Mouse (Mus musculus) MEL (cell line): ENCODE results near the gene Gm29776. TPM values are rescaled to one million over a fixed set of nuclear protein-coding genes. Genes with fewer than 3 reads are reported as not detected.

Experiments used
- DNase-seq: peaks from one replicate; pipeline ENCODE4 v3.0.0; 2011; ENCODE audit warnings: low read depth, low spot score
- H3K27ac ChIP-seq: 2 replicates; pipeline ENCODE4 v1.5.1; 2012; ENCODE audit warnings: low read depth, mild to moderate bottlenecking, control low read depth, low read length, moderate library complexity; ENCODE audit not compliant: control insufficient read depth
- H3K27me3 ChIP-seq, 2 experiments: fragments of 150-350 bp in 1 of 2; sonication (generic) in 1 of 2; 2 replicates each; pipeline ENCODE4 v1.6.1; 2012; ENCODE audit warnings: low read length in 2 of 2, mild to moderate bottlenecking in 2 of 2, improper control_type of control experiment in 1 of 2, moderate library complexity in 1 of 2; ENCODE audit not compliant: insufficient read depth in 2 of 2, control insufficient read depth in 1 of 2
- H3K36me3 ChIP-seq, 2 experiments: 2 replicates each; pipeline ENCODE4 v1.6.1; 2012 to 2014; ENCODE audit warnings: low read length in 2 of 2, improper control_type of control experiment in 1 of 2, inconsistent platforms in 1 of 2, mild to moderate bottlenecking in 1 of 2; ENCODE audit not compliant: insufficient read depth in 2 of 2, control insufficient read depth in 1 of 2
- H3K4me1 ChIP-seq, 2 experiments: fragments of 150-350 bp in 1 of 2; sonication (generic) in 1 of 2; 2 replicates each; pipeline ENCODE4 v1.6.1; 2012; ENCODE audit warnings: low read length in 2 of 2, improper control_type of control experiment in 1 of 2, mild to moderate bottlenecking in 1 of 2; ENCODE audit not compliant: insufficient read depth in 2 of 2, control insufficient read depth in 1 of 2
- H3K4me3 ChIP-seq, 2 experiments: fragments of 150-350 bp in 1 of 2; sonication (generic) in 1 of 2; 2 replicates each; pipeline ENCODE4 v1.5.1; 2012; ENCODE audit warnings: low read depth in 2 of 2, low read length in 2 of 2, mild to moderate bottlenecking in 2 of 2, moderate library complexity in 2 of 2, control low read depth in 1 of 2, improper control_type of control experiment in 1 of 2; ENCODE audit not compliant: control insufficient read depth in 1 of 2, insufficient read depth in 1 of 2
- H3K79me2 ChIP-seq: 2 replicates; pipeline ENCODE4 v1.6.1; 2012; ENCODE audit warnings: mild to moderate bottlenecking, low read length, moderate library complexity; ENCODE audit not compliant: control insufficient read depth, poor library complexity, insufficient read depth
- H3K9ac ChIP-seq: 2 replicates; pipeline ENCODE4 v1.6.1; 2012; ENCODE audit warnings: low read depth, mild to moderate bottlenecking, control low read depth, low read length, moderate library complexity; ENCODE audit not compliant: control insufficient read depth, poor library complexity, severe bottlenecking
- H3K9me3 ChIP-seq: fragments of 150-350 bp; sonication (generic); replicated peaks from 2 replicates; pipeline ENCODE4 v1.6.1; 2012; ENCODE audit warnings: mild to moderate bottlenecking, low read length, improper control_type of control experiment, moderate library complexity; ENCODE audit not compliant: insufficient read depth
- BHLHE40 ChIP-seq: IDR thresholded peaks from 2 replicates; pipeline ENCODE4 v1.6.1; 2012; ENCODE audit warnings: low read depth, mild to moderate bottlenecking, inconsistent platforms, low read length, improper control_type of control experiment, borderline replicate concordance
- CHD1 ChIP-seq: IDR thresholded peaks from 2 replicates; pipeline ENCODE4 v1.6.1; 2012; ENCODE audit warnings: low read depth, mild to moderate bottlenecking, inconsistent platforms, low read length, improper control_type of control experiment
- CHD2 ChIP-seq: IDR thresholded peaks from 2 replicates; pipeline ENCODE4 v1.6.1; 2011; ENCODE audit warnings: low read length, improper control_type of control experiment
- E2F4 ChIP-seq: IDR thresholded peaks from 2 replicates; pipeline ENCODE4 v1.6.1; 2011; ENCODE audit warnings: low read depth, low read length, improper control_type of control experiment, borderline replicate concordance
- GABPA ChIP-seq: IDR thresholded peaks from 2 replicates; pipeline ENCODE4 v1.6.1; 2012; ENCODE audit warnings: low read depth, mild to moderate bottlenecking, inconsistent platforms, low read length, improper control_type of control experiment, moderate library complexity
- JUND ChIP-seq: IDR thresholded peaks from 2 replicates; pipeline ENCODE4 v1.6.1; 2011; ENCODE audit warnings: low read depth, mild to moderate bottlenecking, improper control_type of control experiment, low read length
- MAFK ChIP-seq: IDR thresholded peaks from 2 replicates; pipeline ENCODE4 v1.6.1; 2011; ENCODE audit warnings: low read depth, mild to moderate bottlenecking, low read length, improper control_type of control experiment, borderline replicate concordance
- MAZ ChIP-seq: IDR thresholded peaks from 2 replicates; pipeline ENCODE4 v1.6.1; 2012; ENCODE audit warnings: low read depth, mild to moderate bottlenecking, inconsistent platforms, low read length, improper control_type of control experiment
- MEF2A ChIP-seq: IDR thresholded peaks from 2 replicates; pipeline ENCODE4 v1.6.1; 2014; ENCODE audit warnings: low read depth, mild to moderate bottlenecking, inconsistent platforms, low read length, improper control_type of control experiment; ENCODE audit not compliant: poor library complexity, insufficient replicate concordance, severe bottlenecking; ENCODE audit errors: extremely low read depth
- MXI1 ChIP-seq: IDR thresholded peaks from 2 replicates; pipeline ENCODE4 v1.6.1; 2011; ENCODE audit warnings: mild to moderate bottlenecking, low read depth, low read length, improper control_type of control experiment
- MYB ChIP-seq: IDR thresholded peaks from 2 replicates; pipeline ENCODE4 v1.6.1; 2011; ENCODE audit warnings: mild to moderate bottlenecking, low read depth, low read length, improper control_type of control experiment
- MYC ChIP-seq: IDR thresholded peaks from 2 replicates; pipeline ENCODE4 v1.6.1; 2011; ENCODE audit warnings: low read depth, mild to moderate bottlenecking, low read length, improper control_type of control experiment, moderate library complexity
- NELFE ChIP-seq: IDR thresholded peaks from 2 replicates; pipeline ENCODE4 v1.6.1; 2011; ENCODE audit warnings: low read depth, low read length, improper control_type of control experiment
- NRF1 ChIP-seq: IDR thresholded peaks from 2 replicates; pipeline ENCODE4 v1.6.1; 2014; ENCODE audit warnings: low read depth, mild to moderate bottlenecking, inconsistent platforms, low read length, improper control_type of control experiment, moderate library complexity; ENCODE audit not compliant: poor library complexity, insufficient read depth, severe bottlenecking
- POLR2AphosphoS2 ChIP-seq: IDR thresholded peaks from 2 replicates; pipeline ENCODE4 v1.6.1; 2011; ENCODE audit warnings: low read length, improper control_type of control experiment
- SIN3A ChIP-seq: IDR thresholded peaks from 2 replicates; pipeline ENCODE4 v1.6.1; 2012; ENCODE audit warnings: low read length, improper control_type of control experiment, inconsistent platforms
- SMC3 ChIP-seq: IDR thresholded peaks from 2 replicates; pipeline ENCODE4 v1.6.1; 2011; ENCODE audit warnings: low read depth, low read length, improper control_type of control experiment
- TAL1 ChIP-seq: IDR thresholded peaks from 2 replicates; pipeline ENCODE4 v1.6.1; 2012; ENCODE audit warnings: mild to moderate bottlenecking, inconsistent platforms, low read length, moderate library complexity, mixed read lengths
- TBP ChIP-seq: IDR thresholded peaks from 2 replicates; pipeline ENCODE4 v1.8.0; 2011; ENCODE audit warnings: low read depth, low read length, improper control_type of control experiment
- UBTF ChIP-seq: IDR thresholded peaks from 2 replicates; pipeline ENCODE4 v1.6.1; 2012; ENCODE audit warnings: low read depth, mild to moderate bottlenecking, inconsistent platforms, low read length, improper control_type of control experiment, moderate library complexity, borderline replicate concordance; ENCODE audit not compliant: insufficient read depth
- ZC3H11A ChIP-seq: IDR thresholded peaks from 2 replicates; pipeline ENCODE4 v1.6.1; 2012; ENCODE audit warnings: low read depth, mild to moderate bottlenecking, inconsistent platforms, low read length, improper control_type of control experiment
- ZKSCAN1 ChIP-seq: IDR thresholded peaks from 2 replicates; pipeline ENCODE4 v1.6.1; 2012; ENCODE audit warnings: low read depth, mild to moderate bottlenecking, inconsistent platforms, low read length, improper control_type of control experiment, moderate library complexity
- ZMIZ1 ChIP-seq: IDR thresholded peaks from 2 replicates; pipeline ENCODE4 v1.6.1; 2012; ENCODE audit warnings: low read depth, mild to moderate bottlenecking, inconsistent platforms, low read length, improper control_type of control experiment, moderate library complexity
- polyA plus RNA-seq, 2 experiments: library from polyadenylated mRNA; stranded (reverse) in 1 of 2; unstranded in 1 of 2; fragments of >175 nt in 1 of 2; fragments of >200 nt in 1 of 2; gene quantifications; 2 replicates each; pipeline versions ENCODE4 v1.2.1 to v1.2.4; 2012; ENCODE audit warnings: low replicate concordance in 2 of 2, low read depth in 1 of 2; ENCODE audit not compliant: insufficient read length in 2 of 2, insufficient read depth in 1 of 2, missing spikeins in 1 of 2
- total RNA-seq: library from RNA; depleted of rRNA; stranded (reverse); fragments of 300-350 nt; gene quantifications from 2 replicates; pipeline ENCODE4 v1.2.3, GENCODE M21; 2012

Gm29776 gene
- total and polyA plus RNA-seq, 3 experiments, result not detected

DNA sequence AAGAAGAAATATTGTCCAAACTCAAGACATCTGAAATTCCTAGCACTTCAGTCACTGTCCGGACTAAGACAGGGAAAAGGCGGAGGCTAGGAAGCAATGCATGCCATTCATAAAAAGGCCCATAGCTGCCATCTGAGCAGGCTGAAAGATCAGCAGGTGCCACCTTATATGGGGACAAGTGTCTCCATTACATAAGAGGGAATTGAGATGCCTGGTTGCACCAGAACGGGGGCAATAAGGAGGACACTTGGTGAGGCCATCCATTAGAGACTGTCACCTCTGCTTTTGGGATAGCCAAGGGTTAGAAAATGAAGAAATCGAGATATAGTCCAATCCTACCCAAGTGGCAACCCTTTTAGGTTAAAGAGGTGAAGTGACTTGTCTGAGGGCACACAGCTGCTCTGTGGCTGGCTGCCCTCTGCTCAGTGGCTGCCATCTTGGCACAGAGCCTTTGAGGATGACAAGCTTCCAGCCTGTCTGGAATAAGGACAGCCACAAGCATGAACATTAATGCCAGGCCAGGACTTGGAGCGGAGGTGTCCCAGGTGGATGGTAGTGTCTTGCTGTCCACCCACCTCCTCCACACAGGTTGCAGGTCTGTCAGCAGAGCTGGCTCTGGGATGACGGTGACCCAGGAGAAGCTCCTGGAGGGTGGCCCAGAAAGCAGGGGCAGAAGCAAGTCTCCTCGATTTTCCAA, 22.2 kb upstream of the Gm29776 start:
- H3K4me3 ChIP-seq, result no peak overlapping the region

DNA sequence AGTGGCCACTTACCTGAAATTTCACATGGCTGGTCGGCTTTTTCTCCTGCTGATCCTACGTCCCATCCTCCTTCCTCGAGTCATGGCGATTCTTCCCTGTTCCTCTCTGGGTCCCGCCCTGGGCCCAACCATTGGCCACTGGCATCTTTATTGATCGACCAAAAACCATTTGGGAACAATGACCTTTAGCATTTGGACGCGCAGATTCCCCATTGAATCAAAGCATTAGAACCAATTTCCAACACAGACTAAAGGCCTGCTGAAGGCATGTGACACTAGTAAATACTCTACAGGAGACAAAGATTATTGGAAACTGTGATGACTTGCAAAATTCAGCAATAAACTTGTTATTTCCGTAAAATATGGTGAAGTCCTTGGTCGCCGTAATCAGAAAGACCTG, 21.4 kb upstream of the Gm29776 start:
- H3K36me3 ChIP-seq, result 0 out of 4 replicates have a peak, but pooled peaks cover 0 to 2% of the 10 kb centered on the region in 2 experiments
- H3K79me2 ChIP-seq, result no peaks in the 10 kb centered on the region
- no peaks in the 10 kb centered on the region for H3K9me3 ChIP-seq
- peaks cover 0 to 15% of the 10 kb centered on the region in 2 experiments; a peak in 2 of 4 replicates for H3K4me1 ChIP-seq
- H3K27me3 ChIP-seq, result no peaks in the 10 kb centered on the region
- TF ChIP-seq E2F4 (no peak), MEF2A (no peak), ZC3H11A (no peak), MYC (no peak), NRF1 (no peak), MYB (no peak), POLR2AphosphoS2 (no peak), NELFE (no peak), BHLHE40 (no peak), GABPA (no peak)
- no peak for DNase-seq
- no peak overlapping the region for H3K4me3 ChIP-seq
- no peak overlapping the region for H3K27ac ChIP-seq
- no peak overlapping the region for H3K9ac ChIP-seq

More for the DNA sequence above, 22.2 kb upstream of the Gm29776 start:
- Histone ChIP-seq H3K4me1 (peaks cover 0 to 18% of the 10 kb centered on the region in 2 experiments; a peak in 2 of 4 replicates), H3K27me3 (no peaks in the 10 kb centered on the region), H3K36me3 (no peaks in the 10 kb centered on the region), H3K9ac (no peak overlapping the region), H3K27ac (no peak overlapping the region), H3K9me3 (no peaks in the 10 kb centered on the region), H3K79me2 (no peaks in the 10 kb centered on the region)
- no peak for DNase-seq
- TF ChIP-seq TBP, result no peak
- TF ChIP-seq TAL1, result no peak
- no peak for TF ChIP-seq SIN3A
- no peak for TF ChIP-seq UBTF
- TF ChIP-seq NRF1, result no peak
- TF ChIP-seq ZMIZ1, result no peak
- no peak for TF ChIP-seq BHLHE40
- no peak for TF ChIP-seq MXI1
- no peak for TF ChIP-seq CHD2
- TF ChIP-seq MAZ, result no peak
- TF ChIP-seq MAFK, result no peak
- no peak for TF ChIP-seq SMC3
- TF ChIP-seq JUND, result no peak
- TF ChIP-seq CHD1, result no peak
- no peak for TF ChIP-seq ZKSCAN1
